Mouse (Mus musculus): Measurements from ENCODE around the gene Ldah. TPM values are rescaled to one million over a fixed set of nuclear protein-coding genes. Genes with fewer than 3 reads are reported as not detected.
A peak's percentile ranks its signal among the peaks of the same experiment; 100 is the strongest.

The Ldah gene
- total RNA-seq, 2 experiments from 2014 or later = 33.6 to 42.0 TPM

- ATAC-seq (replicated peaks; ENCODE audit: low FRiP score, low TSS enrichment, poor library complexity, severe bottlenecking) = peak; percentile 78
Measured at GRCm38 (mm10) chr12:8306432-8306831, 98.5 kb downstream of the Ldah start.

- ATAC-seq (replicated peaks; ENCODE audit: low FRiP score, low TSS enrichment, poor library complexity, severe bottlenecking) = peak; percentile 39; the same call in 1 of the 2 replicates
Measured at GRCm38 (mm10) chr12:8306910-8307309, 99.0 kb downstream of the Ldah start.

- ATAC-seq (replicated peaks; ENCODE audit: low FRiP score, low TSS enrichment, poor library complexity, severe bottlenecking) = no peak
Measured at GRCm38 (mm10) chr12:8310992-8311391, 103.1 kb downstream of the Ldah start.

- ATAC-seq (replicated peaks; ENCODE audit: low FRiP score, low TSS enrichment, poor library complexity, severe bottlenecking) = no peak
Measured at GRCm38 (mm10) chr12:8312266-8312665, 104.4 kb downstream of the Ldah start.

GRCm38 (mm10) chr12:8313270-8313771 is 105.4 kb downstream of the Ldah start, which contains the start of gene Hs1bp3:
Gene Hs1bp3 (plus strand): TSS chr12:8313432.
- peak; percentile 92 for ATAC-seq (replicated peaks; ENCODE audit: low FRiP score, low TSS enrichment, poor library complexity, severe bottlenecking)

GRCm38 (mm10) chr12:8313773-8314172 is 105.9 kb downstream of the Ldah start:
- ATAC-seq (replicated peaks; ENCODE audit: low FRiP score, low TSS enrichment, poor library complexity, severe bottlenecking) = no peak; the same call in 1 of the 2 replicates

- ATAC-seq (replicated peaks; ENCODE audit: low FRiP score, low TSS enrichment, poor library complexity, severe bottlenecking) = no peak
Measured at GRCm38 (mm10) chr12:8316541-8316940, 108.6 kb downstream of the Ldah start.

- ATAC-seq (replicated peaks; ENCODE audit: low FRiP score, low TSS enrichment, poor library complexity, severe bottlenecking) = peak; percentile 91
Measured at GRCm38 (mm10) chr12:8320084-8320713, 112.3 kb downstream of the Ldah start.

GRCm38 (mm10) chr12:8321506-8321905 is 113.6 kb downstream of the Ldah start:
- ATAC-seq (replicated peaks; ENCODE audit: low FRiP score, low TSS enrichment, poor library complexity, severe bottlenecking) = no peak

GRCm38 (mm10) chr12:8324086-8324485 is 116.2 kb downstream of the Ldah start:
- no peak for ATAC-seq (replicated peaks; ENCODE audit: low FRiP score, low TSS enrichment, poor library complexity, severe bottlenecking)

- no peak for ATAC-seq (replicated peaks; ENCODE audit: low FRiP score, low TSS enrichment, poor library complexity, severe bottlenecking)
Measured at GRCm38 (mm10) chr12:8325245-8325942, 117.5 kb downstream of the Ldah start.

GRCm38 (mm10) chr12:8325943-8326522 is 118.1 kb downstream of the Ldah start:
- no peak for ATAC-seq (replicated peaks; ENCODE audit: low FRiP score, low TSS enrichment, poor library complexity, severe bottlenecking)

GRCm38 (mm10) chr12:8326825-8327674 is 119.1 kb downstream of the Ldah start:
- ATAC-seq (replicated peaks; ENCODE audit: low FRiP score, low TSS enrichment, poor library complexity, severe bottlenecking) = peak; percentile 93

GRCm38 (mm10) chr12:8327675-8328053 is 119.8 kb downstream of the Ldah start:
- ATAC-seq (replicated peaks; ENCODE audit: low FRiP score, low TSS enrichment, poor library complexity, severe bottlenecking) = no peak

- no peak for ATAC-seq (replicated peaks; ENCODE audit: low FRiP score, low TSS enrichment, poor library complexity, severe bottlenecking)
Measured at GRCm38 (mm10) chr12:8329236-8329635, 121.3 kb downstream of the Ldah start.

GRCm38 (mm10) chr12:8331489-8332173 is 123.7 kb downstream of the Ldah start:
- ATAC-seq (replicated peaks; ENCODE audit: low FRiP score, low TSS enrichment, poor library complexity, severe bottlenecking) = no peak

GRCm38 (mm10) chr12:8332174-8332542 is 124.3 kb downstream of the Ldah start:
- no peak for ATAC-seq (replicated peaks; ENCODE audit: low FRiP score, low TSS enrichment, poor library complexity, severe bottlenecking)

- ATAC-seq (replicated peaks; ENCODE audit: low FRiP score, low TSS enrichment, poor library complexity, severe bottlenecking) = no peak
Measured at GRCm38 (mm10) chr12:8333617-8334016, 125.7 kb downstream of the Ldah start.

- no peak for ATAC-seq (replicated peaks; ENCODE audit: low FRiP score, low TSS enrichment, poor library complexity, severe bottlenecking)
Measured at GRCm38 (mm10) chr12:8334261-8334660, 126.4 kb downstream of the Ldah start.
